Mouse (Mus musculus): ENCODE results near the gene Fuk.
"Not testable (repeated sequence)": the region's sequence is repeated elsewhere in the genome, so short reads cannot be mapped to it uniquely, and the experiment has no call there.

Fuk gene

GRCm38 (mm10) chr8:110901839-110902578, at the start of gene Fuk:
Gene Fuk (minus strand): TSS chr8:110902488.
- DNase-seq (ENCODE audit: low read depth in 1 of 2, low spot score in 2 of 2): peak in 1 of 2 experiments; percentile 19

GRCm38 (mm10) chr8:110950065-110950484, 47.8 kb upstream of the Fuk start:
- no peak for DNase-seq (ENCODE audit: low read depth in 1 of 2, low spot score in 2 of 2)

- DNase-seq (ENCODE audit: low read depth in 1 of 2, low spot score in 2 of 2): no peak
Observed at GRCm38 (mm10) chr8:110945716-110946115, 43.4 kb upstream of the Fuk start.

GRCm38 (mm10) chr8:110944276-110944876, 42.1 kb upstream of the Fuk start:
- DNase-seq (ENCODE audit: low read depth in 1 of 2, low spot score in 2 of 2): no peak

GRCm38 (mm10) chr8:110941453-110941948, 39.2 kb upstream of the Fuk start:
- DNase-seq (ENCODE audit: low read depth in 1 of 2, low spot score in 2 of 2): no peak

GRCm38 (mm10) chr8:110940682-110941452, 38.6 kb upstream of the Fuk start:
- DNase-seq (ENCODE audit: low read depth in 1 of 2, low spot score in 2 of 2): no peak

- DNase-seq (ENCODE audit: low read depth in 1 of 2, low spot score in 2 of 2): no peak
Observed at GRCm38 (mm10) chr8:110938882-110939589, 36.7 kb upstream of the Fuk start.

- no peak for DNase-seq (ENCODE audit: low read depth in 1 of 2, low spot score in 2 of 2)
Observed at GRCm38 (mm10) chr8:110936217-110936616, 33.9 kb upstream of the Fuk start.

- DNase-seq (ENCODE audit: low read depth in 1 of 2, low spot score in 2 of 2): no peak
Observed at GRCm38 (mm10) chr8:110933272-110933671, 31.0 kb upstream of the Fuk start.

- no peak for DNase-seq (ENCODE audit: low read depth in 1 of 2, low spot score in 2 of 2)
Observed at GRCm38 (mm10) chr8:110932444-110932843, 30.2 kb upstream of the Fuk start.

- no peak for DNase-seq (ENCODE audit: low read depth in 1 of 2, low spot score in 2 of 2)
Observed at GRCm38 (mm10) chr8:110931176-110931939, 29.1 kb upstream of the Fuk start.

GRCm38 (mm10) chr8:110929672-110930071, 27.4 kb upstream of the Fuk start:
- not testable (repeated sequence) for DNase-seq (ENCODE audit: low read depth in 1 of 2, low spot score in 2 of 2)

- no peak for DNase-seq (ENCODE audit: low read depth in 1 of 2, low spot score in 2 of 2)
Observed at GRCm38 (mm10) chr8:110929066-110929465, 26.8 kb upstream of the Fuk start.

- DNase-seq (ENCODE audit: low read depth in 1 of 2, low spot score in 2 of 2): no peak
Observed at GRCm38 (mm10) chr8:110928435-110928834, 26.1 kb upstream of the Fuk start.

- no peak for DNase-seq (ENCODE audit: low read depth in 1 of 2, low spot score in 2 of 2)
Observed at GRCm38 (mm10) chr8:110926690-110927089, 24.4 kb upstream of the Fuk start.

GRCm38 (mm10) chr8:110925691-110926140, 23.4 kb upstream of the Fuk start:
- no peak for DNase-seq (ENCODE audit: low read depth in 1 of 2, low spot score in 2 of 2)

- no peak for DNase-seq (ENCODE audit: low read depth in 1 of 2, low spot score in 2 of 2)
Observed at GRCm38 (mm10) chr8:110921492-110922230, 19.4 kb upstream of the Fuk start.

GRCm38 (mm10) chr8:110920773-110921277, 18.5 kb upstream of the Fuk start:
- DNase-seq (ENCODE audit: low read depth in 1 of 2, low spot score in 2 of 2): no peak

GRCm38 (mm10) chr8:110920032-110920772, 17.9 kb upstream of the Fuk start:
- no peak for DNase-seq (ENCODE audit: low read depth in 1 of 2, low spot score in 2 of 2)
